Mouse (Mus musculus): ENCODE data around the gene Supt20.

DNA sequence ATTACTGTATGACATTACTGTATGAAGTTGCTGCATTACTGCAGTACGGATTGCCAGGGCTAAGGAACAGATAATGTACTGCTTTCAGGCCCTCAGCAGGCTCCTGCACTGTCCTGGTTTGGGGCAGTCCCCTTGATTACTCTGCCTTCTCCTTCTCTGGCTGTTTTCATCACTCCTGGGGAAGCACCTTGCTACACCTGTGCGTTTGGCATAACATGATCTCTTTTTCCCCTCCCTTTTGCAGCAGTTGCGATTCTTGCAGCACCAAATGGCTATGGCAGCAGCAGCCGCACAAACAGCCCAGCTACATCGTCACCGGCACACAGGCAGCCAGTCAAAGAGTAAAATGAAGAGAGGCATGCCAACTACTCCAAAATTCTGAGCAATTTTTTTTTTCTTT, 35.5 kb downstream of the Supt20 start:
- TF ChIP-seq POLR2A (IDR thresholded peaks at IDR 0.05; ENCODE audit: borderline replicate concordance, extremely low read depth, low read depth, low read length) (no peak), CTCF (IDR thresholded peaks at IDR 0.05; ENCODE audit: insufficient read depth, low read length) (no peak)

Measured in lung, adult 2 months (tissue).